Comparison of ENCODE assay signal across 13 mouse cellular contexts in the genomic region with DNA sequence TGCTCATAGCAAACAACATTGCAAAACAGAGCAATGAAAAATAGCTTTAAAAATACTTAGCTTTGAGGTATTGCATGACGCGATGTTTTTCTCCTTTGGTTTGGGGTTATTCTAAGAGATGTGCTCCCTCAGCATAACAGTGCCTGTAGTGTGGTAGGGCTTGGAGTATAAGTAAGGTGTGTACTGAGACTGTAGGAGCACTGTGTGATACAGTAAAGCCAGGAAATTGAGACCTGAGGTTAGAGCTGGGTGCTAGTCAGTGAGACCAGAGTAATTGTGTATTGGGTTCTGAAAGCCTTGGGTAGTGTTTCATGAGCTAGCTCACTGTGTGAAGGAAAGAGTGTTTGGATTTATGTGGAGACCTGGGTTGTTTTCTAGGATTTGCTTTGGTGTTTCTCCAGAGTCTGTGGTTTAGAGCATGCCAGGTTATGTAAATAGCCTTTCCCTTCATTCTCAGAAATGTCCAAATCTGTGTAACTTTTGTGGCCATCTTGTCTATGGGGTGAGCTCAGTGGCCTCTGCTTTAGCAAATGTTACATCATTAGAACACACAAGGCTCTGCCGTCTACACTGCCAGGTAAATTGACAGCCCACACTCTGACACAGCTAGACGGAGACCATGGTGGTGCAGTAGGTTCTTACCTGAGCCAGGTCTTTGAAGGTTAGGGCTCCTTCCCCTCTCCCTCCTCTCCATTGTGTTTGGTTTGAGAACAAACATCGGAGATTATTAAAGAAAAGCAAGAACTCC.
"Had no signal": no experiment of that assay in that cellular context is flagged by ENCODE, and none has a peak within 500 bp of the region (broad histone marks: within the 10 kb centered on the region; RNA-seq: fewer than 3 reads in every experiment).

No protein-coding gene starts in this region.

- DNase-seq: kidney, adult 8-10 months; kidney, postnatal 25 days; lung, adult 2 months; lung, postnatal 36 days; midbrain, embryonic 14.5 days; thymus, adult 2 months; thymus, postnatal 25 days had no signal

- H3K27ac ChIP-seq: left cerebral cortex, adult 2 months; midbrain, embryonic 10.5 days; neural tube, embryonic 15.5 days had no signal

- H3K36me3 ChIP-seq: neural tube, embryonic 15.5 days had no signal

- H3K4me2 ChIP-seq: neural tube, embryonic 15.5 days had no signal

- H3K27me3 ChIP-seq: neural tube, embryonic 15.5 days had no signal

- ATAC-seq: intestine, postnatal 0 days; lung, postnatal 0 days had no signal

- H3K9me3 ChIP-seq: midbrain, embryonic 10.5 days; neural tube, embryonic 15.5 days had no signal

- H3K9ac ChIP-seq: neural tube, embryonic 15.5 days had no signal

- H3K4me3 ChIP-seq: left cerebral cortex, adult 2 months; midbrain, embryonic 10.5 days; myocyte; neural tube, embryonic 15.5 days had no signal
